Mouse (Mus musculus) hindbrain, embryonic 13.5 days (tissue): Measurements from ENCODE around the gene Mta2. TPM values are rescaled to one million over a fixed set of nuclear protein-coding genes. Genes with fewer than 3 reads are reported as not detected.
A peak's percentile ranks its signal among the peaks of the same experiment; 100 is the strongest.
"Not testable (repeated sequence)": the region's sequence is repeated elsewhere in the genome, so short reads cannot be mapped to it uniquely, and the experiment has no call there.

Experiments used
- ATAC-seq: fragments of 200-750 bp; cut with Nextera tagmentation; 2 replicates; pipeline ENCODE4 v1.8.0; 2017; ENCODE audit warnings: moderate TSS enrichment; ENCODE audit not compliant: low FRiP score
- H3K27ac ChIP-seq: fragments of 300-500 bp; sonication (generic); 2 replicates; pipeline ENCODE4 v1.5.1; 2015; ENCODE audit warnings: inconsistent platforms, mild to moderate bottlenecking, moderate library complexity
- H3K27me3 ChIP-seq: fragments of 300-500 bp; sonication (generic); 2 replicates; pipeline ENCODE4 v1.6.1; 2015; ENCODE audit warnings: mild to moderate bottlenecking, inconsistent platforms
- H3K36me3 ChIP-seq: fragments of 300-500 bp; sonication (generic); 2 replicates; pipeline ENCODE4 v1.6.1; 2015; ENCODE audit warnings: mild to moderate bottlenecking, inconsistent platforms
- H3K4me1 ChIP-seq: fragments of 300-500 bp; sonication (generic); replicated peaks from 2 replicates; pipeline ENCODE4 v1.6.1; 2015; ENCODE audit warnings: inconsistent platforms
- H3K4me2 ChIP-seq: fragments of 300-500 bp; sonication (generic); 2 replicates; pipeline ENCODE4 v1.6.1; 2015; ENCODE audit warnings: inconsistent platforms, mild to moderate bottlenecking, moderate library complexity
- H3K4me3 ChIP-seq: fragments of 300-500 bp; sonication (generic); 2 replicates; pipeline ENCODE4 v1.5.1; 2015; ENCODE audit warnings: mild to moderate bottlenecking, inconsistent platforms
- H3K9ac ChIP-seq: fragments of 300-500 bp; sonication (generic); 2 replicates; pipeline ENCODE4 v1.6.1; 2015; ENCODE audit warnings: mild to moderate bottlenecking, inconsistent platforms
- H3K9me3 ChIP-seq: fragments of 300-500 bp; sonication (generic); 2 replicates; pipeline ENCODE4 v1.6.1; 2016; ENCODE audit warnings: inconsistent platforms
- WGBS: fragments of 180-500 bp; shearing (Covaris S2); methylation state at CpG from one replicate; pipeline ENCODE4 v1.1.7; 2015; 5-methylcytosine and 5-hydroxymethylcytosine counted together
- polyA plus RNA-seq: library from polyadenylated mRNA; unstranded; fragments of >200 nt; fragmentation: Nextera tagmentation; extraction: Ambion mirVana; gene quantifications from 2 replicates; pipeline ENCODE4 v1.2.1, GENCODE M21; 2015

Gene Mta2
- polyA plus RNA-seq: 133 and 137 TPM in 2 replicates

DNA sequence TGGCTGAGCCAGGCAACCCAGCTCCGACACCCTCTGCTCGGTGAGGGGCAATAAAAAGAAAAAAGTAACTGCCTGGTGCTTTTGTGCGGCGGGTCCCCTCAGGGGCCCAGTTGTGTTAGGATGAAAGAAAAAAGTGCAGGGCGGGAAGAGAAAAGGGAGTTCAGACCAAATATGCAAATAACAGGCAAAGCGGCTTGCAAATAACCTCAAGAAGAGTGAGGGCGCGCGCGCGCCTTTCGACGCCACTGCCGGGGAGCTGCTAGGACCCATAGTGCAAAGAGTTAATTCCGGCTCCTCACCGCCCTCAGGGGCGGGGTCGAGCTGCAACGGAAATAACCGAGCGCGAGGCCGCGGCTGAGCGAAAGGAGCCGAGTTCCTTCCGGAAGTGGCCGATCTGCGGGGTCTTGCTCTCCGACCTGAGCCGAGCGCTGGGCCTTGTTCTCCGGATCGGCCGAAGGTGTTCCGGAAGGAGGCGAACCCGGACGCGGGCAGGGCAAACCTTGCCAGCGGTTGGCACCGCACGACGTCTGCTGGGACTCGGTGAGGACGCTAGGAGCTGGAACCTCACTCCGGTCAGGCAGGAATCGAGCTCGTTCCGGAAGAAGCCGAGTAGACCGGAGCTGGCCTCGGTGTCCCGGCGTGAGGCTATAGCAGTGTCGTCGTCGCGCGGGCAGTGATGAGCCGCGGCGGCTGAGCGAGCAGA, at the start of gene Mta2:
Mta2 (plus strand) TSS at position 361 of the 703 bp plus-strand sequence.
- peak within 1 kb of the TSS; percentile 96 for H3K4me3 ChIP-seq
- peak within 1 kb of the TSS; percentile 74 for H3K4me2 ChIP-seq
- peak within 1 kb of the TSS; percentile 98 for H3K9ac ChIP-seq
- no peaks in the 10 kb centered on the region for H3K9me3 ChIP-seq
- peak; percentile 95 for ATAC-seq
- WGBS: under 1% methylated on average over 64 of the region's 64 CpGs
- peaks cover 34% of the 10 kb centered on the region for H3K36me3 ChIP-seq
- H3K27ac ChIP-seq: peak within 1 kb of the TSS; percentile 98
- no peaks in the 10 kb centered on the region for H3K27me3 ChIP-seq
- peaks cover 41% of the 10 kb centered on the region for H3K4me1 ChIP-seq

GRCm38 (mm10) chr19:8892829-8893766, 48.6 kb upstream of the Mta2 start, which contains the start of gene Ints5:
Gene Ints5 (plus strand): TSS chr19:8893005.
- Histone ChIP-seq H3K9me3 (no peaks in the 10 kb centered on the region), H3K36me3 (peaks cover 31% of the 10 kb centered on the region), H3K4me2 (peak within 1 kb of the TSS; percentile 96), H3K4me1 (peaks cover 48% of the 10 kb centered on the region), H3K27me3 (no peaks in the 10 kb centered on the region), H3K27ac (peak within 1 kb of the TSS; percentile 89), H3K9ac (peak within 1 kb of the TSS; percentile 91), H3K4me3 (peak within 1 kb of the TSS; percentile 79)
- peak; percentile 34 for ATAC-seq
- WGBS: 2% methylated on average over 54 of the region's 54 CpGs

DNA sequence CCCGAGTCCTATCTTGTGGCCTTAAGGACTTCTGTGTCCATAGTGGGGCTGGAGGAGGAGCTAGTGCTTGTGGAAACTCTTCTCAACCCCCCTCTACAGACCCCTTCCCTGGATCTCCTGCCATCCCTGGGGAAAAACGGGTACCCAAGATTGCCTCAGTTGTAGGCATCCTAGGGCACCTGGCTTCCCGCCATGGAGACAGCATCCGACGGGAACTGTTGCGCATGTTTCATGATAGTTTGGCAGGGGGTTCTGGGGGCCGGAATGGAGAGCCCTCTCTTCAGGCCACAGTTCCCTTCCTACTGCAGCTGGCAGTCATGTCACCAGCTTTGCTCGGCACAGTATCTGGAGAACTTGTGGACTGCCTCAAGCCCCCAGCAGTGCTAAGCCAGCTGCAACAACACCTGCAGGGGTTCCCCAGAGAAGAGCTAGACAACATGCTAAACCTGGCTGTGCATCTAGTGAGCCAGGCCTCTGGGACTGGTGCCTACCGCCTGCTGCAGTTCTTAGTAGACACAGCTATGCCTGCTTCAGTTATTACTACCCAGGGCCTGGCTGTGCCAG, 46.2 kb upstream of the Mta2 start:
- Histone ChIP-seq H3K9ac (0 out of 2 replicates have a peak overlapping the region, but pooled peaks have one; percentile 77), H3K9me3 (no peaks in the 10 kb centered on the region), H3K4me3 (no peak overlapping the region), H3K36me3 (peaks cover 31% of the 10 kb centered on the region), H3K27me3 (no peaks in the 10 kb centered on the region), H3K4me2 (no peak overlapping the region), H3K27ac (no peak overlapping the region), H3K4me1 (peaks cover 53% of the 10 kb centered on the region)
- 95% methylated on average over 9 of the region's 9 CpGs for WGBS
- no peak for ATAC-seq

- not testable (repeated sequence) for H3K27ac ChIP-seq, H3K4me2 ChIP-seq, H3K27me3 ChIP-seq, H3K9me3 ChIP-seq, ATAC-seq, H3K4me3 ChIP-seq
- H3K9ac ChIP-seq: peak overlapping the region; percentile 77; the same call in 1 of the 2 replicates
- WGBS: 93% methylated on average over 5 of the region's 5 CpGs
- H3K36me3 ChIP-seq: peaks cover 24% of the 10 kb centered on the region
- peaks cover 54% of the 10 kb centered on the region for H3K4me1 ChIP-seq
Observed at GRCm38 (mm10) chr19:8896231-8896630, 45.4 kb upstream of the Mta2 start.

DNA sequence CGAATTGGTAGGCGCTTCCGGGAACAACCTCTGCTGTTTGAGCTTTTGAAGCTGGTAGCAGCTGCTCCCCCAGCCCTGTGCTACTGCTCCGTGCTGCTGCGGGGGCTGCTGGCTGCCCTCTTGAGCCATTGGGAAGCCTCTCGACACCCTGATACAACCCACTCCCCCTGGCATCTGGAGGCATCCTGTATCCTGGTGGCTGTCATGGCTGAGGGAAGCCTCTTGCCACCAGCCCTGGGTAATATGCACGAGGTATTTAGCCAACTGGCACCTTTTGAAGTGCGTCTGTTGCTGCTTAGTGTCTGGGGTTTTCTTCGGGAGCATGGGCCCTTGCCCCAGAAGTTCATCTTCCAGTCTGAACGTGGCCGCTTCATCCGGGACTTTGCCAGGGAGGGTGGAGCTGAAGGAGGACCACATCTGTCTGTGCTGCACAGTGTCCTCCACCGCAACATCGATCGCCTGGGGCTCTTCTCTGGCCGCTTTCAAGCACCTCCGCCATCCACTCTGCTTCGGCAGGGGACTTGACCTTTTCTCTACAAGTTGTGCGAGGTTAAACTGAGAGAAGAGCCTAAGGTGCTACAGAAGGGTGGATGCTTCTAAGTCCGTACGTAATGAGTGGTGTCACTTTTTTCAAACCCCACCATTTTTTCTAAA, 44.3 kb upstream of the Mta2 start:
- H3K4me3 ChIP-seq: peak overlapping the region; percentile 94
- peak; percentile 72 for ATAC-seq
- peaks cover 29% of the 10 kb centered on the region for H3K36me3 ChIP-seq
- peaks cover 56% of the 10 kb centered on the region for H3K4me1 ChIP-seq
- peak overlapping the region; percentile 90 for H3K4me2 ChIP-seq
- WGBS: 22% methylated on average over 21 of the region's 21 CpGs
- peak overlapping the region; percentile 77 for H3K9ac ChIP-seq
- H3K27me3 ChIP-seq, H3K9me3 ChIP-seq: not testable (repeated sequence)
- H3K27ac ChIP-seq: peak overlapping the region; percentile 85

GRCm38 (mm10) chr19:8897865-8898495, 43.7 kb upstream of the Mta2 start, which contains the start of gene Ganab:
Gene Ganab (plus strand): TSS chr19:8898071.
- peak within 1 kb of the TSS; percentile 94 for H3K4me3 ChIP-seq
- peak within 1 kb of the TSS; percentile 90 for H3K4me2 ChIP-seq
- peak within 1 kb of the TSS; percentile 90 for H3K27ac ChIP-seq
- H3K9ac ChIP-seq: peak within 1 kb of the TSS; percentile 93
- no peaks in the 10 kb centered on the region for H3K27me3 ChIP-seq
- under 1% methylated on average over 53 of the region's 53 CpGs for WGBS
- H3K4me1 ChIP-seq: peaks cover 54% of the 10 kb centered on the region
- ATAC-seq: peak; percentile 98
- no peaks in the 10 kb centered on the region for H3K9me3 ChIP-seq
- H3K36me3 ChIP-seq: peaks cover 34% of the 10 kb centered on the region

- H3K4me3 ChIP-seq: peak overlapping the region; percentile 94
- H3K9ac ChIP-seq: peak overlapping the region; percentile 93
- WGBS: 15% methylated on average over 13 of the region's 13 CpGs
- no peak for ATAC-seq
- H3K4me1 ChIP-seq: peaks cover 49% of the 10 kb centered on the region
- H3K4me2 ChIP-seq: peak overlapping the region; percentile 90
- H3K27ac ChIP-seq: peak overlapping the region; percentile 90
- peaks cover 40% of the 10 kb centered on the region for H3K36me3 ChIP-seq
- H3K9me3 ChIP-seq: no peaks in the 10 kb centered on the region
- H3K27me3 ChIP-seq: no peaks in the 10 kb centered on the region
Observed at GRCm38 (mm10) chr19:8898576-8898975, 43.1 kb upstream of the Mta2 start.

GRCm38 (mm10) chr19:8899079-8899478, 42.6 kb upstream of the Mta2 start:
- Histone ChIP-seq H3K9me3 (no peaks in the 10 kb centered on the region), H3K4me1 (peaks cover 44% of the 10 kb centered on the region), H3K27me3 (no peaks in the 10 kb centered on the region), H3K9ac (peak overlapping the region; percentile 93), H3K27ac (no peak overlapping the region), H3K4me3 (peak overlapping the region; percentile 94), H3K36me3 (peaks cover 44% of the 10 kb centered on the region), H3K4me2 (peak overlapping the region; percentile 90)
- WGBS: 65% methylated on average over 3 of the region's 3 CpGs
- no peak for ATAC-seq

GRCm38 (mm10) chr19:8903412-8903811, 38.3 kb upstream of the Mta2 start:
- no peak for ATAC-seq
- H3K9me3 ChIP-seq: no peaks in the 10 kb centered on the region
- 95% methylated on average over 5 of the region's 5 CpGs for WGBS

DNA sequence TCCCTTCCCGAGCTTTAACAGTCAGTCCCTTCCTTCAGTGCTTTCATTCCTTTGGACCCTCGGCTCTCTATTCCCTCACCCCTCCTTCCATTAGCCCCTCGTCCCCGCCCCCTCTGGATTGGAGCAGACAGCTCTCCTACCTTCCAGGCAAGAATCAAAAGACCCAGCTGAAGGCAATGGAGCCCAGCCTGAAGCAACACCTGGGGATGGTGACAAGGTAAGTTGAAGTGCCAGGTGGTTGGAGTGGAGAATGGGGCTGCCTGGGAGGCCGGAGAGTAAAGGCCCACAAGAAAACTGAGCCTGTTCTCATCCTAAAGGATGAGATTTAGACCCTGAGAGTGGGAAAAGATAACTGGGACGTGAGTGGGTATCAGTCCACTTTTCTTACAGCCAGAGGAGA, 33.1 kb upstream of the Mta2 start:
- no peaks in the 10 kb centered on the region for H3K27me3 ChIP-seq
- ATAC-seq: no peak
- 90% methylated on average over 6 of the region's 6 CpGs for WGBS
- no peak overlapping the region for H3K4me2 ChIP-seq
- H3K9me3 ChIP-seq: no peaks in the 10 kb centered on the region
- no peaks in the 10 kb centered on the region for H3K4me1 ChIP-seq
- H3K36me3 ChIP-seq: peaks cover 97% of the 10 kb centered on the region
- H3K9ac ChIP-seq: no peak overlapping the region
- H3K4me3 ChIP-seq: no peak overlapping the region
- no peak overlapping the region for H3K27ac ChIP-seq

More at GRCm38 (mm10) chr19:8903412-8903811, 38.3 kb upstream of the Mta2 start:
- Histone ChIP-seq H3K36me3 (peaks cover 60% of the 10 kb centered on the region), H3K4me1 (peaks cover 18% of the 10 kb centered on the region), H3K9ac (no peak overlapping the region), H3K4me2 (no peak overlapping the region), H3K27ac (no peak overlapping the region), H3K4me3 (no peak overlapping the region), H3K27me3 (no peaks in the 10 kb centered on the region)

DNA sequence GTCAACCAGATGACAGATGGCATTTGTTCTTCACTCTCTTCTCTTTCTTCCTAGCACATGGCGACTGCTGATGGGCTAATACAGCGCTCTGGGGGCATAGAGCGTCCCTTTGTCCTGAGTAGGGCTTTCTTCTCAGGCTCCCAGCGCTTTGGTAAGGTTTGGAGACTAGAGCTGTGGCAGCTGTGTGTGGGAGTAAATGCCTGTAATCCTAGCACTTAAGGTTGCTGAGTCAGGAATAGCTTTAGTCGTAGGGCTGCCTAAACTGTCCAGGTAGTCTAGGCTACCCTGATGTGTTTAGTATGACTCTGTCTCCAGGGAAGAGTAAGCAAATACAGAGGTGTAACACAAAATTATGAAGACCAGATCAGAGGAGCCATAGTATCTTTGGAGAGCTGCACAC, 29.9 kb upstream of the Mta2 start:
- Histone ChIP-seq H3K27me3 (no peaks in the 10 kb centered on the region), H3K9ac (no peak overlapping the region), H3K36me3 (peaks cover 100% of the 10 kb centered on the region), H3K9me3 (no peaks in the 10 kb centered on the region), H3K27ac (no peak overlapping the region), H3K4me2 (no peak overlapping the region), H3K4me1 (no peaks in the 10 kb centered on the region), H3K4me3 (no peak overlapping the region)
- 91% methylated on average over 5 of the region's 5 CpGs for WGBS
- no peak for ATAC-seq
